Mouse (Mus musculus) embryonic facial prominence, embryonic 14.5 days (tissue): Measurements from ENCODE around the gene Shmt2. TPM values are rescaled to one million over a fixed set of nuclear protein-coding genes. Genes with fewer than 3 reads are reported as not detected.

ENCODE experiments used
- ATAC-seq: fragments of 200-750 bp; cut with Nextera tagmentation; 2 replicates; pipeline ENCODE4 v1.8.0; 2017; ENCODE audit warnings: low read depth, moderate number of reproducible peaks, moderate TSS enrichment
- DNase-seq: peaks from one replicate; pipeline ENCODE4 v3.0.0-alpha.2; 2015; ENCODE audit warnings: low spot score
- H3K27ac ChIP-seq: fragments of 300-500 bp; sonication (generic); replicated peaks from 2 replicates; pipeline ENCODE4 v1.5.1; 2014; ENCODE audit warnings: low read depth, mild to moderate bottlenecking, low read length, moderate library complexity
- H3K27me3 ChIP-seq: fragments of 300-500 bp; sonication (generic); replicated peaks from 2 replicates; pipeline ENCODE4 v1.6.1; 2014; ENCODE audit warnings: low read length; ENCODE audit not compliant: control insufficient read depth, insufficient read depth
- H3K36me3 ChIP-seq: fragments of 300-500 bp; sonication (generic); 2 replicates; pipeline ENCODE4 v1.6.1; 2014; ENCODE audit warnings: low read length, mixed read lengths; ENCODE audit not compliant: control insufficient read depth, insufficient read depth
- H3K4me1 ChIP-seq: fragments of 300-500 bp; sonication (generic); 2 replicates; pipeline ENCODE4 v1.6.1; 2014; ENCODE audit warnings: antibody characterized with exemption, low read length; ENCODE audit not compliant: control insufficient read depth, insufficient read depth
- H3K4me2 ChIP-seq: fragments of 300-500 bp; sonication (generic); 2 replicates; pipeline ENCODE4 v1.6.1; 2014; ENCODE audit warnings: low read depth, mild to moderate bottlenecking, low read length, moderate library complexity, mixed read lengths
- H3K4me3 ChIP-seq: fragments of 300-500 bp; sonication (generic); 2 replicates; pipeline ENCODE4 v1.5.1; 2014; ENCODE audit warnings: low read depth, mild to moderate bottlenecking, low read length
- H3K9ac ChIP-seq: fragments of 300-500 bp; sonication (generic); 2 replicates; pipeline ENCODE4 v1.6.1; 2014; ENCODE audit warnings: low read depth, mild to moderate bottlenecking, low read length, moderate library complexity, mixed read lengths
- H3K9me3 ChIP-seq: fragments of 300-500 bp; sonication (generic); 2 replicates; pipeline ENCODE4 v1.6.1; 2016; ENCODE audit warnings: low read length; ENCODE audit not compliant: control insufficient read depth
- WGBS: fragments of 180-500 bp; shearing (Covaris S2); extraction: QIAGEN DNeasy Blood & Tissue Kit; methylation state at CpG from one replicate; pipeline ENCODE4 v1.1.7; 2014; 5-methylcytosine and 5-hydroxymethylcytosine counted together
- polyA plus RNA-seq: library from polyadenylated mRNA; unstranded; fragments of >200 nt; fragmentation: Nextera tagmentation; extraction: Ambion mirVana; gene quantifications from 2 replicates; pipeline ENCODE4 v1.2.1, GENCODE M21; 2014

The Shmt2 gene
- polyA plus RNA-seq, 1 experiment from 2014 or later: 80.0 TPM

GRCm38 (mm10) chr10:127499516-127499915 lies 22.7 kb downstream of the Shmt2 start:
- Histone ChIP-seq H3K4me1 (no peaks in the 10 kb centered on the region), H3K4me2 (no peak overlapping the region), H3K36me3 (peaks cover 66% of the 10 kb centered on the region), H3K9ac (no peak overlapping the region), H3K27ac (no peak overlapping the region), H3K9me3 (no peaks in the 10 kb centered on the region), H3K4me3 (no peak overlapping the region), H3K27me3 (no peaks in the 10 kb centered on the region)
- 78% methylated on average over 5 of the region's 5 CpGs for WGBS
- DNase-seq (no peak), ATAC-seq (no peak)

- Histone ChIP-seq H3K9ac (no peak overlapping the region), H3K4me3 (no peak overlapping the region), H3K4me2 (no peak overlapping the region), H3K27ac (no peak overlapping the region), H3K4me1 (no peaks in the 10 kb centered on the region), H3K36me3 (peaks cover 89% of the 10 kb centered on the region), H3K27me3 (no peaks in the 10 kb centered on the region), H3K9me3 (no peaks in the 10 kb centered on the region)
- ATAC-seq (no peak), DNase-seq (no peak)
- 89% methylated on average over 3 of the region's 3 CpGs for WGBS
Observed at GRCm38 (mm10) chr10:127496156-127496555, 26.1 kb downstream of the Shmt2 start.

GRCm38 (mm10) chr10:127492118-127492517 lies 30.1 kb downstream of the Shmt2 start:
- H3K4me2 ChIP-seq: no peak overlapping the region
- H3K9ac ChIP-seq: no peak overlapping the region
- WGBS: 41% methylated on average over 3 of the region's 3 CpGs
- ATAC-seq (no peak), DNase-seq (no peak)
- H3K9me3 ChIP-seq: no peaks in the 10 kb centered on the region
- H3K27ac ChIP-seq: no peak overlapping the region
- no peaks in the 10 kb centered on the region for H3K4me1 ChIP-seq
- H3K4me3 ChIP-seq: no peak overlapping the region
- H3K27me3 ChIP-seq: no peaks in the 10 kb centered on the region
- peaks cover 89% of the 10 kb centered on the region for H3K36me3 ChIP-seq

- Histone ChIP-seq H3K9ac (no peak overlapping the region), H3K4me2 (no peak overlapping the region), H3K9me3 (no peaks in the 10 kb centered on the region), H3K4me1 (no peaks in the 10 kb centered on the region), H3K36me3 (peaks cover 86% of the 10 kb centered on the region), H3K27ac (no peak overlapping the region), H3K27me3 (no peaks in the 10 kb centered on the region), H3K4me3 (no peak overlapping the region)
- ATAC-seq (no peak), DNase-seq (no peak)
- 69% methylated on average over 8 of the region's 8 CpGs for WGBS
Observed at GRCm38 (mm10) chr10:127491128-127491512, 31.1 kb downstream of the Shmt2 start.

- H3K9ac ChIP-seq: no peak overlapping the region
- DNase-seq (no peak), ATAC-seq (no peak)
- no peaks in the 10 kb centered on the region for H3K9me3 ChIP-seq
- peaks cover 84% of the 10 kb centered on the region for H3K36me3 ChIP-seq
- H3K27ac ChIP-seq: no peak overlapping the region
- H3K27me3 ChIP-seq: no peaks in the 10 kb centered on the region
- no peak overlapping the region for H3K4me3 ChIP-seq
- 68% methylated on average over 18 of the region's 18 CpGs for WGBS
- no peak overlapping the region for H3K4me2 ChIP-seq
- H3K4me1 ChIP-seq: no peaks in the 10 kb centered on the region
Observed at GRCm38 (mm10) chr10:127490160-127491127, 31.8 kb downstream of the Shmt2 start.

- no peak for DNase-seq
- no peaks in the 10 kb centered on the region for H3K27me3 ChIP-seq
- WGBS: 89% methylated on average over 7 of the region's 7 CpGs
Observed at GRCm38 (mm10) chr10:127488856-127489255, 33.4 kb downstream of the Shmt2 start.

GRCm38 (mm10) chr10:127485235-127485634 lies 37.0 kb downstream of the Shmt2 start:
- H3K4me3 ChIP-seq: no peak overlapping the region
- peaks cover 61% of the 10 kb centered on the region for H3K36me3 ChIP-seq
- no peaks in the 10 kb centered on the region for H3K27me3 ChIP-seq
- H3K4me1 ChIP-seq: no peaks in the 10 kb centered on the region
- WGBS: 91% methylated on average over 10 of the region's 10 CpGs
- H3K4me2 ChIP-seq: no peak overlapping the region
- no peaks in the 10 kb centered on the region for H3K9me3 ChIP-seq
- no peak overlapping the region for H3K27ac ChIP-seq
- H3K9ac ChIP-seq: no peak overlapping the region
- no peak for DNase-seq
- no peak for ATAC-seq

More at GRCm38 (mm10) chr10:127488856-127489255, 33.4 kb downstream of the Shmt2 start:
- no peaks in the 10 kb centered on the region for H3K4me1 ChIP-seq
- H3K27ac ChIP-seq: no peak overlapping the region
- peaks cover 84% of the 10 kb centered on the region for H3K36me3 ChIP-seq
- no peak overlapping the region for H3K4me3 ChIP-seq
- no peak overlapping the region for H3K9ac ChIP-seq
- H3K9me3 ChIP-seq: no peaks in the 10 kb centered on the region
- H3K4me2 ChIP-seq: no peak overlapping the region
- ATAC-seq: no peak

- no peak overlapping the region for H3K4me3 ChIP-seq
- no peak overlapping the region for H3K9ac ChIP-seq
- H3K4me2 ChIP-seq: no peak overlapping the region
- H3K36me3 ChIP-seq: peaks cover 50% of the 10 kb centered on the region
- H3K4me1 ChIP-seq: no peaks in the 10 kb centered on the region
- H3K27me3 ChIP-seq: no peaks in the 10 kb centered on the region
- ATAC-seq: peak; percentile 57; the same call in 1 of the 2 replicates
- peak; percentile 39 for DNase-seq
- 82% methylated on average over 19 of the region's 19 CpGs for WGBS
- no peak overlapping the region for H3K27ac ChIP-seq
- H3K9me3 ChIP-seq: no peaks in the 10 kb centered on the region
Observed at GRCm38 (mm10) chr10:127480833-127481813, 41.1 kb downstream of the Shmt2 start.
